Mouse (Mus musculus): Measurements from ENCODE around the gene Usp34.

The Usp34 gene

GRCm38 (mm10) chr11:23359687-23360235 is 53.1 kb downstream of the Usp34 start:
- 77% methylated on average over 1 of the region's 1 CpGs for WGBS

GRCm38 (mm10) chr11:23364348-23364747 is 57.7 kb downstream of the Usp34 start:
- WGBS: 89% methylated on average over 3 of the region's 3 CpGs

DNA sequence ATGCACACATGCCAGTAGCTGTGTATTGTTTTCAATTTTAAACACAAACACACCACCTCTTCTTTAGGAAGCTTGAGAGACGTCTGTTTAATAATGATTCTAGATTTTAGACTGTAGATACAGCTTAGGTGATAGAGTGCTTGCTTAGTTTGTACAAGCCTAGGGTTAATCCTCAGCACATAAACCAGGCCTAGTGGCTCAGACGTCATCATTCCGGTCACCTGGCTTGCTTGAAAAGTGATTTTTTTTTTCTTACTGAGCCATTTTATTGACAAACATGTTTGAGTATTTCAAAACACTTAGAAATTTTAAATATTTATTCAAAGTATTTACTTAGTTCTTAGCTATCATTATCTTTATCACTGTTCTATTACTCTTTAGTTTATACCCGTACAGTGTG is 65.3 kb downstream of the Usp34 start:
- 88% methylated on average over 4 of the region's 4 CpGs for WGBS

DNA sequence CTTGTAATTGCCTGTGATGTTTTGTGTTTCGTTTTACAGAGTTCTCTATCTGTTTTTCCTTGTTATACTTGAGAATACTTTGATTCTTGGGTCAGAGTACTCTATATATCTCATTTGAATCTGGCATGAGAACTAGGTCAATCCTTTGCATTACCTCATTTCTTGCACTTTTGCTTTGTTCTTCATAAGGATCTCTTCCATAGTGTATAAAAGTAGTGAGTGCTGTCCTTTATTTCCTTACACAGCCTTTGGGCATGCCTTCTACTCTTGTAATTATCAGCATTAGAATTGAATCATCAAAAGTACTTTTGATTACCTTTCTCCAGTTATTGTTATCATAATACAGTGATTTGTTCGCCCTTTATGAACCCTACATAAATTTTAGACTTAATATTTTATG is 73.4 kb downstream of the Usp34 start:
- 81% methylated on average over 2 of the region's 2 CpGs for WGBS

DNA sequence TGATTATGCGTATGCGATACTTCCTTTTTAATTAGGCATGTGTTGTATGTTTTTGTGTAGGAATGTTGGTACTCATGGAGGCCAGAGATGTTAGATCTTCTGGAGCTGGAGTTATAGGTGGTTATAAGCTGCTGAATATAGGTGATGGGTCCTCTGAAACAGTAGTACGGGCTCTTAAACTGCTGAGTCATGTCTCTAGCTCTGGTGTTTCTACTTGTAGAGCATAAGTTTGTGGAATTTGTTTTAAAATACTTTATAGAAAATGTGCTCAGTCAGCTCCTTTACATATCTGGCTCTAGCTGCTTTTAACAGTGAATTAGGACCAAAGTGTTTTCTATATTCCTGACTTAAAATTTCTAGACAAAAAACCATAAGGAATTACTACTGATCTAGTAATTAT is 73.9 kb downstream of the Usp34 start:
- 72% methylated on average over 3 of the region's 3 CpGs for WGBS

GRCm38 (mm10) chr11:23382787-23383186 is 76.1 kb downstream of the Usp34 start:
- 56% methylated on average over 1 of the region's 1 CpGs for WGBS

DNA sequence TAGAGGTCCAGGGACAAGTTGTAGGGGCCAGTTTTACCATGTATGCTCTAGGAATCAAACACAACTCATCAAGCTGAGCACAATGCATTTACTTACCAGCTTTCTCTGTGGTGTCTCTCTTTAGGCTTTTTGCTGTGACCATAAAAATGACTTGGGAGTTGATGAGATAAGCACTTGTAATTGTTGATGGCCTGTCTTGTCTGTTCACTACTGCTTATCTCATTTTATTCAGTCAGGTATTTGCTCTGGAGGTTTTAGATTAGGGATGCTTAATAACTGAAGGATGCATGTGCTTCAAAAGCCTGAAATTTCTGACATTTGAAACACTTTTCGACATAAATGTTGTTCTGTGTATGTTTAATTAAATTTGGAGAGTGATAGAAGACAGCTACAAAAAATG is 83.0 kb downstream of the Usp34 start:
- 76% methylated on average over 1 of the region's 1 CpGs for WGBS

- WGBS: 91% methylated on average over 4 of the region's 4 CpGs
Measured at GRCm38 (mm10) chr11:23396608-23397007, 89.9 kb downstream of the Usp34 start.

DNA sequence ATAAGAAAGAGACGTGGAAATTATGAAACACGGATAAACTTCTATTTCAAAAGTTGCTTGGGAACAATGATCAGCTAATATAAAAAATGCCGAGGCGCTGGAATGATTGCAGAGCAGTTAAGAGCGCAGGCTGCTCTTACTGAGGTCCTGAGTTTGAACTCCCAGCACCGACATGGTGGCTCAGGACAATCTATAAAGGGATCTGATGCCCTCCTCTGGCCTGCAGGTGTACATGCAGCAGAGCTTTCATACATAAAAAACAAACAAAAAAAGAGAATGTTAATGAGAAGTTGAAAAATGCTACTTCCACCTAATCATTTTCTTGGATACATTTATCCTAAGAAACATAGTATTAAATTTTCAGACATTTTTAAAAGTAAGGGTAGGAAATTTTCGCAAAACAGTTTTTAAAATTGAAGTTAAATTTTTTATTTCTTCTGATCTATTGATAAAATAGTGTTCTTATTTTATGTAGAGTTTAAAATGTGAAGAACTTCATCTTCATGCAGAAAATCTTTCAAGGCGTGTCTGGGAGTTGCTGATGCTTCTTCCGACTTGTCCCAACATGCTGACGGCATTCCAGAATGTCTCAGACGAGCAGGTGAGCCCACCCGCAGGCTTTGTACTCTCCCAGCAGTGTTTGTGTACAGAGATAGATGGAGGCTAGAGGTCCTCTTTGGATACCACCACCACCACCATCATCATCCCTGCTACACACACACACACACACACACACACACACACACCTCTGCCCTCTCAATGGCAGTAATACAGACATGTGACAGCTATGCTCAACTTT is 94.5 kb downstream of the Usp34 start:
- WGBS: 89% methylated on average over 12 of the region's 12 CpGs

DNA sequence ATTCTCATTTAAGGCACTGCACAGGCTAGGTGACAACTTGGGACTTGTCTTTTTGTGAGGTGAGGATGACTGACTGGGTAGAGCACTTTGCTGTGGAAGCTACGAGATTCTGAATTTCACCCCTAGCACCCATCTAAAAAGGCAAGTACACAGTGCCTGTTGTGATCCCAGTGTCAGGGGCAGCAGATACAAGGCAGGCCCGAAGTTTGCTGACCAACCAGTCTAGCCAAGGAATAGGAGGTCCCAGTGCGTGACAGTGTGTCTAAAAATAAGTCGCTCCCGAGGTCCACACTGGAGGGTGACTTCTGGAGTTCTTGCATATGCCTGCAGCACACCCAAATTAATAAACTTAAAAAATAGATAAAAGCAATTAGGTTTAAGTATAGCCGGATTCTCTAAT is 121.6 kb downstream of the Usp34 start:
- WGBS: 95% methylated on average over 6 of the region's 6 CpGs

DNA sequence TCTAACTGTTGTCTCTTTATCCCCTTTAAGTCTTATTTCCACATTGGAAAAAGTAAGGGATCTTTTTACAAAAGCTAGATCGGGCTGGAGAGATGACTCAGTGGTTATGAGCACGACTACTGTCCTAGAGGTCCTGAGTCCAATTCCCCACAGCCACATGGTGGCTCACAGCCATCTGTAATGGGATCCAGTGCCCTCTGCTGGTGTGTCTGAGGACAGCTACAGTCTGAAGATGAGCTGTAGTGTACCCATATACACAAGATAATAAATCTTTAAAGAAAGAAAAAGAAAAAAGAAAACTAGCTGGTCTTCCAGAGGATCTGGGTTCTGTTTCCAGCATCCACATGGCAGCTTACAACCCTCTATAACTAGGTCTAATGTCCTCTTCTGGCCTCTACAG is 123.3 kb downstream of the Usp34 start:
- WGBS: 83% methylated on average over 2 of the region's 2 CpGs

GRCm38 (mm10) chr11:23436076-23436475 is 129.4 kb downstream of the Usp34 start:
- 69% methylated on average over 2 of the region's 2 CpGs for WGBS

DNA sequence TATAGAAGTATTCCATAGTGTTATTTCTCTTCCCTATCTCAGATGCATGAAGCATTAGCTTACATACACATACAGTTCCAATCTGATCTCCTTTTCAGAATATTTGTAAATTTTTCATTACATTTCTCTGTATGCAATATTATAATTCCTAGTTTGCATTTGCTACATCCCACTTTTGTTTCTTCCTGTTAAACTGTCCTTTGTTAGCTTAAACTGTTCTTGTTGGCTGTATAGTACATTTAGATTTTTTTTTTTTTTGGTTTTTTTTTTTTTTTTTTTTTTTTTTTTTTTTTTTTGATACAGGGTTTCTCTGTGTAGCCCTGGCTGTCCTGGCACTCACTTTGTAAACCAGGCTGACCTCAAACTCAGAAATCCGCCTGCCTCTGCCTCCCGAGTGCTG is 159.2 kb downstream of the Usp34 start:
- WGBS: 98% methylated on average over 2 of the region's 2 CpGs

GRCm38 (mm10) chr11:23489955-23490354 is 183.3 kb downstream of the Usp34 start:
- WGBS: 78% methylated on average over 1 of the region's 1 CpGs

GRCm38 (mm10) chr11:23492048-23492790 is 185.5 kb downstream of the Usp34 start:
- 83% methylated on average over 4 of the region's 4 CpGs for WGBS

DNA sequence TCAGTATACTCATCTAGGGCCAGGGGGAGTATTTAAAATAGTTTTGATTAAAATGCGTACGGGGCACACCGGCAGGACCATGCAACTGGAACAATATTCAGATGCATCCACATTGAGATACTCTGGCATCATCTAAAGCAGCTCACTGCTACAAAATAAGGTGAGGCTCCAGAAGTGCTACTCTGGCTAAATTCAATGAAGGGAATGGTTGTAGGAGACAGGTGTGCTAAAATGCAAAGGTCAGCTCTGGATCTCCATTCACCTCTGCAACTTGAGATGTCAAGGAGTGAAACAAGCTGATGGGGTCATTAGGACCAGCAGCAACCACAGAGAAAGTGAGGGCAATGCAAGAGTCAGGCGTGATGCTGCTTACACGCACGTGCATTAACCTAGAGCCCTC is 188.5 kb downstream of the Usp34 start:
- 92% methylated on average over 6 of the region's 6 CpGs for WGBS

- 29% methylated on average over 6 of the region's 6 CpGs for WGBS
Measured at GRCm38 (mm10) chr11:23496661-23497060, 190.0 kb downstream of the Usp34 start.

- WGBS: under 1% methylated on average over 22 of the region's 22 CpGs
Measured at GRCm38 (mm10) chr11:23497335-23497717, 190.6 kb downstream of the Usp34 start.

GRCm38 (mm10) chr11:23497718-23498509 is 191.2 kb downstream of the Usp34 start, which contains the start of gene Ahsa2:
TSS of gene Ahsa2 (minus strand) at chr11:23498030.
- under 1% methylated on average over 64 of the region's 66 CpGs for WGBS

DNA sequence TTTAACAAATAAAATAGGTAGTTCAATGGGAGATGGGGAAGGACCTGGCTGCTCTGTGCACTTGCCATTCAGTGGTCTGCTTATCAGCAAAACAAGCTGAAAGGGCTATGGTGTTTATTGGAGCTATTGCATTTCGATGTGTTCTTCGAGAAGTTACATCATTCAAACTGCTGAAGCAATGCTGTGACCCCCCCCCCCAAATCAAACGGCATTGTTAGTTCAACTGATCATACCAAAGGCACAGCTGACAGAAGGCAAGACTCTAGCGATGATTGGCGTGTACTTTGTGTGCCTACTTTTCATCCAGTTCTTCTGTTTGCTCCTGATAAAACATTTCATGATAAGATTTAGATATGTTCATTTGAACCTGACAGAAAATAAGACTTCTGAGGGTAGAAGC is 191.9 kb downstream of the Usp34 start:
- 36% methylated on average over 5 of the region's 5 CpGs for WGBS

DNA sequence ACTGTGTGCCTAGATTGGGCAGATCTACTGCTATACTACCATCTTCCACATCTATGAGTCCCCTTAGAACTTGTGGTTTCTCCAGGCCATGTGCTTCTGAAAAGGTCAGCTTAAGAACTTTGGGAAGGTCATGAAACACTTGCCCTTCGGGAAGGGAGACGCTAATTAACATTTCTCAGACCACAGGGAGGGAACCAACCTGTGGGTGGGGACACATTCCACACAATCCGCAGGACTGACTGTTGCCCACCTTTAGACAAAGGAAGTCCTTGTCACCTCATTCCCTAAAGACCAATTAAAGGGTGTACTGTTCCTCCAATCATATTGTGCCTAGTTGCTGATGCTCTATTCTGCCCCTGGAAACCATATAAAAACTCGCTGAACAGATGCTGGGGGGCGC is 198.1 kb downstream of the Usp34 start:
- WGBS: 83% methylated on average over 5 of the region's 5 CpGs

DNA sequence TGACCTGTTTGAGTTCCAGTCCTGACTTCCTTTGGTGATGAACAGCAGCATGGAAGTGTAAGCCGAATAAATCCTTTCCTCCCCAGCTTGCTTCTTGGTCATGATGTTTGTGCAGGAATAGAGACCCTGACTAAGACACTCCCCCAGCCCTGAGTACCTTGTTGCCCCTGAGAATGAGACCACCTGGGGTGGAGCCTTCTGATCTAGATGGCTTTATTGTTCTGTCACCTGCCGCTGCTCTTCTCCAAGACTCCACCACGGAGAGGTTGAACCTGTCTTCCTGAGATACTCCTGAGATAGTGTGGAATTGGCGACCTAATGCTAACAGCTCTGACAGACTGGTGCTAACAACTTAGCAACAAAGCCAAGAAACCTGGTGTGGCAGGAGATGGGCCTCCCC is 208.1 kb downstream of the Usp34 start:
- WGBS: 82% methylated on average over 4 of the region's 4 CpGs
